In genomic region chr6:91579666-91580065, GRCm38 (mm10) we compare ENCODE assay signal across 32 mouse cellular contexts.
A peak's percentile ranks its signal among the peaks of the same experiment; 100 is the strongest.
DNase-seq lines count a peak whose midpoint lies in the region; ATAC-seq and TF ChIP-seq lines count a peak whose summit lies in the region.
"Had no signal": no experiment of that assay in that cellular context is flagged by ENCODE, and none has a peak within 500 bp of the region (broad histone marks: within the 10 kb centered on the region; RNA-seq: fewer than 3 reads in every experiment).

No protein-coding gene starts in this region.

- DNase-seq in adrenal gland, postnatal 14 days = peak; percentile 23
- no peak for DNase-seq in adrenal gland, postnatal 10 days
- DNase-seq in liver, adult 2 months (ENCODE audit: extremely low read depth, low read depth, low spot score) = peak; percentile 12
- peak; percentile 24 to 47 for DNase-seq in adrenal gland, postnatal 36 days
- no peak for DNase-seq in embryo, embryonic 11 days
- DNase-seq: B cell, adult 2 months; cerebellum, adult 11 months; cerebellum, adult 2 months; cerebellum, adult 9-11 months; cerebellum, postnatal 25 days; gastrocnemius, postnatal 25 days; heart, adult 18-20 months; heart, postnatal 10 days; heart, postnatal 36 days; kidney, adult 11 months; kidney, adult 8-10 months had no signal

- no peak overlapping the region for H3K4me2 ChIP-seq in liver, embryonic 12.5 days
- H3K4me2 ChIP-seq: embryonic facial prominence, embryonic 13.5 days; forebrain, embryonic 13.5 days; heart, embryonic 12.5 days; heart, embryonic 15.5 days; hindbrain, embryonic 13.5 days; intestine, embryonic 15.5 days had no signal

- no peak for TF ChIP-seq CTCF in liver, adult 2 months (IDR thresholded peaks at IDR 0.05; ENCODE audit: low read depth, low read length)

- H3K9ac ChIP-seq in liver, adult 2 months (ENCODE audit: low read depth, low read length) = no peak overlapping the region
- no peak overlapping the region for H3K9ac ChIP-seq in liver, embryonic 12.5 days
- H3K9ac ChIP-seq: embryonic facial prominence, embryonic 13.5 days; forebrain, embryonic 13.5 days; heart, embryonic 12.5 days; heart, embryonic 15.5 days; hindbrain, embryonic 13.5 days; intestine, embryonic 15.5 days had no signal

- H3K9me3 ChIP-seq in liver, embryonic 12.5 days (replicated peaks) = no peaks in the 10 kb centered on the region
- H3K9me3 ChIP-seq: embryonic facial prominence, embryonic 10.5 days; embryonic facial prominence, embryonic 13.5 days; forebrain, embryonic 10.5 days; forebrain, embryonic 13.5 days; G1E; heart, embryonic 12.5 days; heart, embryonic 15.5 days; hindbrain, embryonic 10.5 days; hindbrain, embryonic 13.5 days; intestine, embryonic 15.5 days had no signal

- H3K27me3 ChIP-seq in liver, adult 2 months (ENCODE audit: control insufficient read depth, insufficient read depth, low read length) = no peaks in the 10 kb centered on the region
- H3K27me3 ChIP-seq in liver, embryonic 12.5 days (replicated peaks) = no peaks in the 10 kb centered on the region
- H3K27me3 ChIP-seq: CH12.LX; embryonic facial prominence, embryonic 13.5 days; forebrain, embryonic 13.5 days; hindbrain, embryonic 13.5 days; intestine, embryonic 15.5 days; Patski had no signal

- no peaks in the 10 kb centered on the region for H3K36me3 ChIP-seq in liver, adult 2 months (ENCODE audit: control insufficient read depth, insufficient read depth, low read length)
- H3K36me3 ChIP-seq in liver, embryonic 12.5 days = no peaks in the 10 kb centered on the region
- H3K36me3 ChIP-seq: embryonic facial prominence, embryonic 10.5 days; embryonic facial prominence, embryonic 13.5 days; forebrain, embryonic 10.5 days; G1E; heart, embryonic 12.5 days; heart, embryonic 15.5 days; hindbrain, embryonic 10.5 days; hindbrain, embryonic 13.5 days; intestine, embryonic 15.5 days had no signal

- peaks cover 4% of the 10 kb centered on the region for H3K4me1 ChIP-seq in liver, adult 2 months (ENCODE audit: control insufficient read depth, insufficient read depth, low read length)
- H3K4me1 ChIP-seq in liver, embryonic 12.5 days = no peaks in the 10 kb centered on the region
- H3K4me1 ChIP-seq: embryonic facial prominence, embryonic 10.5 days; forebrain, embryonic 10.5 days; intestine, embryonic 15.5 days had no signal

- H3K79me2 ChIP-seq in liver, adult 2 months (ENCODE audit: control insufficient read depth, insufficient read depth, low read length) = no peaks in the 10 kb centered on the region

- ATAC-seq in liver, embryonic 12.5 days = no peak
- ATAC-seq: forebrain, embryonic 13.5 days; forebrain, embryonic 16.5 days; hindbrain, embryonic 16.5 days; intestine, embryonic 15.5 days; Patski had no signal

- TF ChIP-seq POLR2A in liver, adult 2 months (IDR thresholded peaks at IDR 0.05; ENCODE audit: extremely low read depth, insufficient read depth, low read length) = no peak

- no peak overlapping the region for H3K4me3 ChIP-seq in liver, adult 2 months (ENCODE audit: insufficient read depth, low read depth, low read length)
- no peak overlapping the region for H3K4me3 ChIP-seq in liver, embryonic 12.5 days
- H3K4me3 ChIP-seq: embryonic facial prominence, embryonic 10.5 days; embryonic facial prominence, embryonic 13.5 days; erythroblast, embryonic 14.5 days; forebrain, embryonic 10.5 days; forebrain, embryonic 13.5 days; heart, embryonic 12.5 days; heart, embryonic 15.5 days; hindbrain, embryonic 10.5 days; hindbrain, embryonic 13.5 days; intestine, embryonic 15.5 days had no signal

- 87% methylated on average over 10 of the region's 10 CpGs for WGBS in liver, adult 2 months
- 65% methylated on average over 10 of the region's 10 CpGs for WGBS in liver, embryonic 12.5 days (ENCODE audit: insufficient replicate concordance)

- no peak overlapping the region for H3K27ac ChIP-seq in liver, adult 2 months (replicated peaks; ENCODE audit: insufficient read depth, low read depth, low read length)
- no peak overlapping the region for H3K27ac ChIP-seq in liver, embryonic 12.5 days
- H3K27ac ChIP-seq: embryonic facial prominence, embryonic 10.5 days; embryonic facial prominence, embryonic 13.5 days; forebrain, embryonic 10.5 days; forebrain, embryonic 13.5 days; heart, embryonic 15.5 days; hindbrain, embryonic 10.5 days; hindbrain, embryonic 13.5 days; intestine, embryonic 15.5 days had no signal

Comparison
In these comparisons a context has a peak if more than half of its experiments do, and no peak if none do; other contexts are left out.
1. DNase-seq: peak in adrenal gland, postnatal 14 days (single experiment), liver, adult 2 months (single experiment) and adrenal gland, postnatal 36 days (2 of 2); none in adrenal gland, postnatal 10 days (single experiment) and embryo, embryonic 11 days (single experiment).